Mouse (Mus musculus) liver, embryonic 11.5 days (tissue): ENCODE results near the gene Irf2bpl. TPM values are rescaled to one million over a fixed set of nuclear protein-coding genes. Genes with fewer than 3 reads are reported as not detected.

ENCODE experiments used
- ATAC-seq: fragments of 200-750 bp; cut with Nextera tagmentation; replicated peaks from 2 replicates; pipeline ENCODE4 v1.8.0; 2017; ENCODE audit warnings: moderate number of reproducible peaks, mild to moderate bottlenecking, moderate TSS enrichment, moderate library complexity; ENCODE audit not compliant: low FRiP score
- DNase-seq: peaks from one replicate; pipeline ENCODE4 v3.0.0-alpha.2; 2017; ENCODE audit warnings: low spot score
- H3K27ac ChIP-seq: fragments of 300-500 bp; sonication (generic); 2 replicates; pipeline ENCODE4 v1.5.1; 2014; ENCODE audit warnings: mild to moderate bottlenecking, low read depth, low read length, control low read depth
- H3K27me3 ChIP-seq: fragments of 300-500 bp; sonication (generic); replicated peaks from 2 replicates; pipeline ENCODE4 v1.6.1; 2014; ENCODE audit warnings: low read length, mixed read lengths; ENCODE audit not compliant: control insufficient read depth, insufficient read depth
- H3K36me3 ChIP-seq: fragments of 300-500 bp; sonication (generic); 2 replicates; pipeline ENCODE4 v1.6.1; 2014; ENCODE audit warnings: mild to moderate bottlenecking, low read length, moderate library complexity, mixed read lengths; ENCODE audit not compliant: control insufficient read depth, insufficient read depth
- H3K4me1 ChIP-seq: fragments of 300-500 bp; sonication (generic); replicated peaks from 2 replicates; pipeline ENCODE4 v1.6.1; 2014; ENCODE audit warnings: low read length, mixed read lengths; ENCODE audit not compliant: control insufficient read depth, insufficient read depth
- H3K4me2 ChIP-seq: fragments of 300-500 bp; sonication (generic); 2 replicates; pipeline ENCODE4 v1.6.1; 2014; ENCODE audit warnings: mild to moderate bottlenecking, control low read depth, moderate library complexity
- H3K4me3 ChIP-seq: fragments of 300-500 bp; sonication (generic); 2 replicates; pipeline ENCODE4 v1.5.1; 2014; ENCODE audit warnings: low read depth, low read length, control low read depth
- H3K9ac ChIP-seq: fragments of 300-500 bp; sonication (generic); 2 replicates; pipeline ENCODE4 v1.6.1; 2014; ENCODE audit warnings: low read depth, low read length, control low read depth
- H3K9me3 ChIP-seq: fragments of 300-500 bp; sonication (generic); 2 replicates; pipeline ENCODE4 v1.6.1; 2016; ENCODE audit warnings: low read length, inconsistent platforms, mixed read lengths; ENCODE audit not compliant: control insufficient read depth
- WGBS: fragments of 180-500 bp; shearing (Covaris S2); extraction: QIAGEN DNeasy Blood & Tissue Kit; methylation state at CpG from one replicate; pipeline ENCODE4 v1.1.7; 2014; 5-methylcytosine and 5-hydroxymethylcytosine counted together
- polyA plus RNA-seq: library from polyadenylated mRNA; unstranded; fragments of >200 nt; fragmentation: Nextera tagmentation; extraction: Ambion mirVana; gene quantifications from 2 replicates; pipeline ENCODE4 v1.2.1, GENCODE M21; 2014

The Irf2bpl gene
- 9.7 and 9.8 TPM in 2 replicates for polyA plus RNA-seq

DNA sequence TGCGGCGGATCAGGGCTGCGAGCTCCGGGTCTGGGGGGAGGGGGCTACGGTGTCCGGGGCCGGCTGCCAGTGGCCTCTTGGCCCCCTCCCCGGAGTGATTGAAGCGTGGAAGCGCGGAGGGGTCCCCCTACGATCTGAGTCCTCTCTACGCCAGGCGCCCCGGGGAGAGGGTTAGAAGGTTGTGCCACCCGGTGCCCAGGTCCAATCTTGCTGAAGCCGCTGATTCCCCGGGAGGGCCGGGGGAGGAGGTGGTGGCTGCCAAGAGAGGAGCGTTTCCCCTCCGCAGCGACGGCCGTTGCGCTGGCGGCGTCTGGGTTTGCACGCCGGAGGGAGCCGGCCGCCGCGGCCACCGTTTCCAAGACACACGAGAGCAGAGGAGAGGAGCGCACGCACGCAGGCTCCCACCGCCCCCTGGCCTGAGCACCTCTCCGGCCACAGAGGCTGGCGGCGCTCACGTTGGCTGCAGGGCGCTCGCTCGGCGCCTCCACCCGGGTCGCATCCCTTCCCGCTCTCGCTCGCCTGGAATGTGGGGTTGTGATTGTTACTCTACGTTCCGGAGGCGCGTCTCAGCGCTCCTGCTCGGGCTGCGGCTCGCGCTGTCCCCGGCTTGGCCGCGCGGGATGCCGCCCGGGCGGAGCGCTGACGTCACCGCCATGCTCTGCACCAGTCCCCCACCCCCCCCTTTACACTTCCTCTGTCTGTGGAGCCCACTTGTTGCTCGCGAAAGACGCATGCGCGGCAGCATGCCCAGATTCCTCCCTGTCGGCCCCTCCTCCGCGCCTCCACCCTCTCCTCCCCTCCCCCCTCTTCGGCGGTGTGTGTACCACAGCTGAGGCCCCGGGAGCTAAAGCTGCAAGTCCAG is at the start of gene Irf2bpl:
Gene Irf2bpl (minus strand): TSS at position 602 of the 862 bp plus-strand sequence.
- Histone ChIP-seq H3K36me3 (no peaks in the 10 kb centered on the region), H3K4me3 (peak within 1 kb of the TSS; percentile 59), H3K27me3 (peaks cover 48% of the 10 kb centered on the region), H3K4me1 (peaks cover 33% of the 10 kb centered on the region), H3K27ac (peak within 1 kb of the TSS; percentile 86), H3K9me3 (no peaks in the 10 kb centered on the region), H3K4me2 (peak within 1 kb of the TSS; percentile 73), H3K9ac (peak within 1 kb of the TSS; percentile 77)
- under 1% methylated on average over 82 of the region's 82 CpGs for WGBS
- peak; percentile 97 for DNase-seq
- peak; percentile 71 for ATAC-seq

- 55% methylated on average over 6 of the region's 6 CpGs for WGBS
- no peak overlapping the region for H3K4me2 ChIP-seq
- no peaks in the 10 kb centered on the region for H3K36me3 ChIP-seq
- H3K4me3 ChIP-seq: no peak overlapping the region
- H3K9me3 ChIP-seq: 0 out of 2 replicates have a peak, but pooled peaks cover 3% of the 10 kb centered on the region
- no peaks in the 10 kb centered on the region for H3K4me1 ChIP-seq
- H3K9ac ChIP-seq: no peak overlapping the region
- H3K27me3 ChIP-seq: no peaks in the 10 kb centered on the region
- DNase-seq: no peak
- H3K27ac ChIP-seq: no peak overlapping the region
- no peak for ATAC-seq
Observed at GRCm38 (mm10) chr12:86932575-86932952, 48.0 kb upstream of the Irf2bpl start.

- Histone ChIP-seq H3K27ac (no peak overlapping the region), H3K4me1 (no peaks in the 10 kb centered on the region), H3K36me3 (no peaks in the 10 kb centered on the region), H3K9me3 (0 out of 2 replicates have a peak, but pooled peaks cover 3% of the 10 kb centered on the region), H3K4me2 (no peak overlapping the region), H3K27me3 (no peaks in the 10 kb centered on the region), H3K9ac (no peak overlapping the region), H3K4me3 (no peak overlapping the region)
- ATAC-seq (no peak), DNase-seq (no peak)
- WGBS: 28% methylated on average over 7 of the region's 7 CpGs
Observed at GRCm38 (mm10) chr12:86931919-86932574, 47.4 kb upstream of the Irf2bpl start.

GRCm38 (mm10) chr12:86930934-86931729 is 46.5 kb upstream of the Irf2bpl start:
- 67% methylated on average over 6 of the region's 6 CpGs for WGBS
- no peaks in the 10 kb centered on the region for H3K4me1 ChIP-seq
- H3K4me3 ChIP-seq: no peak overlapping the region
- no peaks in the 10 kb centered on the region for H3K36me3 ChIP-seq
- no peak for ATAC-seq
- no peaks in the 10 kb centered on the region for H3K27me3 ChIP-seq
- H3K27ac ChIP-seq: no peak overlapping the region
- no peak for DNase-seq
- H3K9ac ChIP-seq: no peak overlapping the region
- H3K4me2 ChIP-seq: no peak overlapping the region
- 0 out of 2 replicates have a peak, but pooled peaks cover 3% of the 10 kb centered on the region for H3K9me3 ChIP-seq

- DNase-seq (no peak), ATAC-seq (peak; percentile 18; the same call in 1 of the 2 replicates)
- Histone ChIP-seq H3K4me3 (no peak overlapping the region), H3K4me2 (no peak overlapping the region), H3K9ac (no peak overlapping the region), H3K9me3 (0 out of 2 replicates have a peak, but pooled peaks cover 3% of the 10 kb centered on the region), H3K27me3 (no peaks in the 10 kb centered on the region), H3K4me1 (peaks cover 6% of the 10 kb centered on the region), H3K27ac (no peak overlapping the region), H3K36me3 (no peaks in the 10 kb centered on the region)
- 8% methylated on average over 5 of the region's 5 CpGs for WGBS
Observed at GRCm38 (mm10) chr12:86923837-86924236, 39.2 kb upstream of the Irf2bpl start.

DNA sequence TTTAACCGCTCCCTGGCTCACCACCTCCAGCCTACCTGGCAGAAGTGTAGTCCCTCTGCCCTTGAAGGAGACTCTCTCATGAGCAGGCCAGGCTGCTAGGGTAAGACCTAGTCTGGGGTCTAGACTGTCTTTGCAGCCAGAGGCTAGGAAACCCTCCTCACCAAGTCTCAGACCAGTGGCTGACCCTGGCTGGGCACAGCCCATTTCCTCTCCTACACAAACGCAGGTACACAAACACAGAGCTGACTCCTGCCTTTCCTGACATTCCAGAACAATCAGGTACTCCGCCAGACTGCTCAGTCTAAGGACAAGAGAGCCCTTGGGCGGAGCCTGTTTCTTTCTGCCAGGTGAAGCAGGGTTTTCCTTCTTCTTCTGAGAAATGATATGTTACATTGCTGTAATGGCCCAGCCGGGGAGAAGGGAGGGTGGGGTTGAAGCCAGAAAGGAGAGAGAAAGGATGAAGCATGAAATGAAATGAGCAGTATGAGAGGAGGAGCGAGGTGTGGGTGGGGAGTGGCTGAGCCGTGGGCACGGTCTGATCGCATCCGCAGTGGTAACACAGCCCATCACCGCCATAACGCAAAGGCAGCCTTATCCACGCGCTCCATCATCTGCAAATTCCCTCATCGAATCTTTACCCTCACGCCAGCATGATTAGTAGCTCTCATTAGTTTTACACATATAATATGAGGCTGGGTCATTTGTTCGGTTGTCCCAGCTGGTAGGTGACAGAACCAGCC is 34.6 kb upstream of the Irf2bpl start:
- Histone ChIP-seq H3K9ac (no peak overlapping the region), H3K27ac (no peak overlapping the region), H3K4me1 (peaks cover 26% of the 10 kb centered on the region), H3K4me3 (no peak overlapping the region), H3K4me2 (no peak overlapping the region), H3K9me3 (no peaks in the 10 kb centered on the region), H3K27me3 (no peaks in the 10 kb centered on the region), H3K36me3 (no peaks in the 10 kb centered on the region)
- DNase-seq (no peak), ATAC-seq (no peak)
- 74% methylated on average over 17 of the region's 17 CpGs for WGBS

- 32% methylated on average over 11 of the region's 11 CpGs for WGBS
- ATAC-seq (peak; percentile 44), DNase-seq (peak; percentile 35)
- H3K4me1 ChIP-seq: peaks cover 27% of the 10 kb centered on the region
- H3K4me3 ChIP-seq: no peak overlapping the region
- H3K27ac ChIP-seq: no peak overlapping the region
- H3K9me3 ChIP-seq: no peaks in the 10 kb centered on the region
- no peaks in the 10 kb centered on the region for H3K27me3 ChIP-seq
- H3K9ac ChIP-seq: no peak overlapping the region
- H3K36me3 ChIP-seq: no peaks in the 10 kb centered on the region
- H3K4me2 ChIP-seq: peak overlapping the region; percentile 31; the same call in 1 of the 2 replicates
Observed at GRCm38 (mm10) chr12:86918361-86918967, 33.9 kb upstream of the Irf2bpl start.
